Mouse (Mus musculus): ENCODE data around the gene Cops9. TPM values are rescaled to one million over a fixed set of nuclear protein-coding genes. Genes with fewer than 3 reads are reported as not detected.
A peak's percentile ranks its signal among the peaks of the same experiment; 100 is the strongest.

Cops9 gene
- polyA plus RNA-seq, 1 experiment from 2014 or later, result 389 TPM

- Histone ChIP-seq H3K36me3 (peaks cover 15% of the 10 kb centered on the region), H3K27me3 (no peaks in the 10 kb centered on the region), H3K9ac (replicated peaks) (no peak overlapping the region), H3K9me3 (no peaks in the 10 kb centered on the region), H3K4me3 (no peak overlapping the region), H3K4me2 (replicated peaks) (no peak overlapping the region), H3K4me1 (peaks cover 6% of the 10 kb centered on the region; the same call in 1 of the 2 replicates), H3K27ac (replicated peaks) (no peak overlapping the region)
- ATAC-seq (ENCODE audit: low FRiP score, low read depth), result no peak
- WGBS, result 85% methylated on average over 5 of the region's 5 CpGs
Observed at GRCm38 (mm10) chr1:92632196-92632595, 9.6 kb downstream of the Cops9 start.

- Histone ChIP-seq H3K27me3 (no peaks in the 10 kb centered on the region), H3K4me1 (no peaks in the 10 kb centered on the region), H3K4me3 (no peak overlapping the region), H3K36me3 (no peaks in the 10 kb centered on the region), H3K9ac (replicated peaks) (no peak overlapping the region), H3K4me2 (replicated peaks) (no peak overlapping the region), H3K9me3 (no peaks in the 10 kb centered on the region), H3K27ac (replicated peaks) (no peak overlapping the region)
- 87% methylated on average over 4 of the region's 4 CpGs for WGBS
- no peak for ATAC-seq (ENCODE audit: low FRiP score, low read depth)
Observed at GRCm38 (mm10) chr1:92628227-92628626, 13.6 kb downstream of the Cops9 start.

- no peaks in the 10 kb centered on the region for H3K9me3 ChIP-seq
- no peaks in the 10 kb centered on the region for H3K4me1 ChIP-seq
- no peaks in the 10 kb centered on the region for H3K36me3 ChIP-seq
- no peak overlapping the region for H3K27ac ChIP-seq (replicated peaks)
- H3K4me2 ChIP-seq (replicated peaks), result no peak overlapping the region
- H3K4me3 ChIP-seq, result no peak overlapping the region
- H3K9ac ChIP-seq (replicated peaks), result no peak overlapping the region
- no peaks in the 10 kb centered on the region for H3K27me3 ChIP-seq
- 65% methylated on average over 4 of the region's 4 CpGs for WGBS
- no peak for ATAC-seq (ENCODE audit: low FRiP score, low read depth)
Observed at GRCm38 (mm10) chr1:92618360-92618759, 23.4 kb downstream of the Cops9 start.

GRCm38 (mm10) chr1:92617488-92617887, 24.3 kb downstream of the Cops9 start, which contains the start of gene Olfr12:
Gene Olfr12, plus strand, starts transcription at chr1:92617788.
- no peak for ATAC-seq (ENCODE audit: low FRiP score, low read depth)
- Histone ChIP-seq H3K9me3 (no peaks in the 10 kb centered on the region), H3K4me3 (no peak within 1 kb of the TSS), H3K9ac (replicated peaks) (no peak within 1 kb of the TSS), H3K36me3 (no peaks in the 10 kb centered on the region), H3K4me1 (no peaks in the 10 kb centered on the region), H3K4me2 (replicated peaks) (no peak within 1 kb of the TSS), H3K27me3 (no peaks in the 10 kb centered on the region), H3K27ac (replicated peaks) (no peak within 1 kb of the TSS)
- 74% methylated on average over 2 of the region's 2 CpGs for WGBS

GRCm38 (mm10) chr1:92616046-92616445, 25.7 kb downstream of the Cops9 start:
- WGBS, result 80% methylated on average over 1 of the region's 1 CpGs
- Histone ChIP-seq H3K27ac (replicated peaks) (no peak overlapping the region), H3K4me3 (no peak overlapping the region), H3K36me3 (no peaks in the 10 kb centered on the region), H3K9ac (replicated peaks) (no peak overlapping the region), H3K9me3 (no peaks in the 10 kb centered on the region), H3K4me1 (no peaks in the 10 kb centered on the region), H3K27me3 (peaks cover 5% of the 10 kb centered on the region; the same call in 1 of the 2 replicates), H3K4me2 (replicated peaks) (no peak overlapping the region)
- no peak for ATAC-seq (ENCODE audit: low FRiP score, low read depth)

GRCm38 (mm10) chr1:92614516-92614915, 27.3 kb downstream of the Cops9 start:
- Histone ChIP-seq H3K4me1 (no peaks in the 10 kb centered on the region), H3K9me3 (no peaks in the 10 kb centered on the region), H3K9ac (replicated peaks) (no peak overlapping the region), H3K4me2 (replicated peaks) (no peak overlapping the region), H3K36me3 (no peaks in the 10 kb centered on the region), H3K4me3 (no peak overlapping the region), H3K27ac (replicated peaks) (no peak overlapping the region), H3K27me3 (peaks cover 11% of the 10 kb centered on the region; the same call in 1 of the 2 replicates)
- 8% methylated on average over 1 of the region's 1 CpGs for WGBS
- no peak for ATAC-seq (ENCODE audit: low FRiP score, low read depth)

GRCm38 (mm10) chr1:92613175-92613574, 28.6 kb downstream of the Cops9 start:
- ATAC-seq (ENCODE audit: low FRiP score, low read depth), result peak; percentile 49; the same call in 1 of the 2 replicates
- H3K36me3 ChIP-seq, result no peaks in the 10 kb centered on the region
- H3K4me1 ChIP-seq, result no peaks in the 10 kb centered on the region
- H3K9ac ChIP-seq (replicated peaks), result no peak overlapping the region
- no peak overlapping the region for H3K27ac ChIP-seq (replicated peaks)
- H3K4me3 ChIP-seq, result no peak overlapping the region
- H3K9me3 ChIP-seq, result no peaks in the 10 kb centered on the region
- 39% methylated on average over 4 of the region's 4 CpGs for WGBS
- H3K27me3 ChIP-seq, result peaks cover 11% of the 10 kb centered on the region; the same call in 1 of the 2 replicates
- H3K4me2 ChIP-seq (replicated peaks), result no peak overlapping the region

- H3K4me2 ChIP-seq (replicated peaks), result no peak overlapping the region
- no peaks in the 10 kb centered on the region for H3K36me3 ChIP-seq
- no peaks in the 10 kb centered on the region for H3K9me3 ChIP-seq
- H3K27me3 ChIP-seq, result peaks cover 11% of the 10 kb centered on the region; the same call in 1 of the 2 replicates
- H3K9ac ChIP-seq (replicated peaks), result no peak overlapping the region
- no peak overlapping the region for H3K27ac ChIP-seq (replicated peaks)
- ATAC-seq (ENCODE audit: low FRiP score, low read depth), result no peak
- WGBS, result 9% methylated on average over 5 of the region's 5 CpGs
- H3K4me3 ChIP-seq, result no peak overlapping the region
- no peaks in the 10 kb centered on the region for H3K4me1 ChIP-seq
Observed at GRCm38 (mm10) chr1:92611008-92611407, 30.8 kb downstream of the Cops9 start.

GRCm38 (mm10) chr1:92607711-92608110, 34.1 kb downstream of the Cops9 start:
- H3K9ac ChIP-seq (replicated peaks), result no peak overlapping the region
- H3K9me3 ChIP-seq, result no peaks in the 10 kb centered on the region
- H3K4me2 ChIP-seq (replicated peaks), result no peak overlapping the region
- H3K36me3 ChIP-seq, result no peaks in the 10 kb centered on the region
- no peak for ATAC-seq (ENCODE audit: low FRiP score, low read depth)
- WGBS, result 78% methylated on average over 4 of the region's 4 CpGs
- no peak overlapping the region for H3K4me3 ChIP-seq
- no peak overlapping the region for H3K27ac ChIP-seq (replicated peaks)
- H3K4me1 ChIP-seq, result no peaks in the 10 kb centered on the region
- H3K27me3 ChIP-seq, result peaks cover 11% of the 10 kb centered on the region; the same call in 1 of the 2 replicates

GRCm38 (mm10) chr1:92605482-92605881, 36.3 kb downstream of the Cops9 start, which contains the start of gene Olfr1410:
Gene Olfr1410, plus strand, starts transcription at chr1:92605782.
- Histone ChIP-seq H3K9ac (replicated peaks) (no peak within 1 kb of the TSS), H3K4me3 (no peak within 1 kb of the TSS), H3K9me3 (no peaks in the 10 kb centered on the region), H3K36me3 (no peaks in the 10 kb centered on the region), H3K27ac (replicated peaks) (no peak within 1 kb of the TSS), H3K27me3 (0 out of 2 replicates have a peak, but pooled peaks cover 4% of the 10 kb centered on the region), H3K4me2 (replicated peaks) (no peak within 1 kb of the TSS), H3K4me1 (no peaks in the 10 kb centered on the region)
- no peak for ATAC-seq (ENCODE audit: low FRiP score, low read depth)
- 80% methylated on average over 1 of the region's 1 CpGs for WGBS

- Histone ChIP-seq H3K27ac (replicated peaks) (no peak overlapping the region), H3K27me3 (no peaks in the 10 kb centered on the region), H3K4me2 (replicated peaks) (no peak overlapping the region), H3K36me3 (no peaks in the 10 kb centered on the region), H3K4me1 (no peaks in the 10 kb centered on the region), H3K9ac (replicated peaks) (no peak overlapping the region), H3K4me3 (no peak overlapping the region), H3K9me3 (no peaks in the 10 kb centered on the region)
- ATAC-seq (ENCODE audit: low FRiP score, low read depth), result no peak
- 79% methylated on average over 3 of the region's 3 CpGs for WGBS
Observed at GRCm38 (mm10) chr1:92596019-92596418, 45.8 kb downstream of the Cops9 start.

GRCm38 (mm10) chr1:92594111-92594510, 47.7 kb downstream of the Cops9 start, which contains the start of gene Olfr1411:
Gene Olfr1411, plus strand, starts transcription at chr1:92594411.
- H3K9me3 ChIP-seq, result no peaks in the 10 kb centered on the region
- H3K27me3 ChIP-seq, result no peaks in the 10 kb centered on the region
- H3K4me3 ChIP-seq, result no peak within 1 kb of the TSS
- no peak within 1 kb of the TSS for H3K9ac ChIP-seq (replicated peaks)
- H3K4me2 ChIP-seq (replicated peaks), result no peak within 1 kb of the TSS
- no peak for ATAC-seq (ENCODE audit: low FRiP score, low read depth)
- no peaks in the 10 kb centered on the region for H3K4me1 ChIP-seq
- H3K36me3 ChIP-seq, result no peaks in the 10 kb centered on the region
- no peak within 1 kb of the TSS for H3K27ac ChIP-seq (replicated peaks)

All from midbrain, embryonic 12.5 days (tissue).